Mouse (Mus musculus) right cerebral cortex, postnatal 10 days (tissue): ENCODE data around the gene Krtap19-3.

ENCODE experiments used
- DNase-seq, 2 experiments: peaks; one replicate each; pipeline ENCODE4 v3.0.0; 2021; ENCODE audit warnings: low spot score in 2 of 2

The Krtap19-3 gene

DNA sequence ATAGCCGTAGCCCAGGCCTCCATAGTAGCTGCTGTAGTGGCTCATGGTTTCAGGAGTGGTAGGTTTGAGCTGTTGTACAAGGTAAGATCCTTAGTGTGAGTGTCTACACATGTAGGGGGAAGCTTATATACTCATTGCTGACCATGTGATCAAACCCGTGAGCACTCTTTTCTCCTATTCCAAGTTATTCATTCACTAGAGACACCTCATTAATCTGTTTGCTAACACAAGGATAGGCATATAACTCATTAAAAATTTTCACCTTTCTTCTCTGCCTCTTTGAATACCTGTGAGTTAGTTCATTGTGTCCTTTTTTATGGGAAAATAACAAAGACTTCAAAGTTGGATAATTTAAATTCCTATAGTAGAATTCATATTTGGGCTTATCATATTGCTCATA is at the start of gene Krtap19-3:
Gene Krtap19-3, minus strand, starts transcription at position 101 of the 400 bp plus-strand sequence.
- no peak for DNase-seq

GRCm38 (mm10) chr16:88896357-88896756 is 18.5 kb upstream of the Krtap19-3 start, which contains the start of gene Krtap19-5:
Krtap19-5 (minus strand) TSS chr16:88896457.
- DNase-seq = no peak

DNA sequence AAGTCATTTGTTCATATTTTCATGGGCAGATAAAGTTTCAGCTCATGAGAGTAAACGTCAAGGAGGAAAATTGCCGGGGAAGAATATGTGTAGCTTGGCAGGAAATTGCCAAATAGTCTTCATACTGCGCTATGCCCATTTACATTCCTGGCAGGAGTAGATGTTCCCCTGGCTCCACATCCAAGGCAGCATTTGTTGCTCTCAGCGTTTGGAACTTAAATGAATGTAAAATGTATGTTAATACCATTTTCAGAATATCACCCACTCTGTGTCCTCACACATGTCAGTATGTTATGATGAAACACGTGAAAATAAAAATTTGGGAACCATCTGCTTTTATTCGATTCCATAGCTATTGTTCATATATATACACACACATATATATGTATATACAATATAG is 9.0 kb upstream of the Krtap19-3 start:
- peak in 1 of 2 experiments; percentile 21 for DNase-seq

DNA sequence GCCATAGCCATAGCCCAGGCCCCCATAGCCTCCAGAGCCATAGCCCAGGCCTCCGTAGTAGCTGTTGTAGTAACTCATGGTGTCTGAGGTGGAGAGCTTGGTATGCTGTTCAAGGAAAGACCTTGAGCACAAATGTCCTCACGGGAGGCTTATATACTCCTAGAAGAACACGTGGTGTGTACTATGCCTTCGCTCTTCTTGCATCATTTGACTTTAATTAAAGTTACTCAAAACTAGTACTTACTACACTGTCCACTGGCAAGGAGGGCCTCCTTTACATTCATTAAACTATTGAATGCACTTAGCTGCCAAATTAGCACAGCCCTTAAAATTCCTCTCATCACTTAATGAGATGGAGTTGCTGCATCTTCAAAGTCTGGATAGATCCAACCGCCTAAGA is 7.2 kb upstream of the Krtap19-3 start, which contains the start of gene Krtap19-4:
Gene Krtap19-4, minus strand, starts transcription at position 101 of the 400 bp plus-strand sequence.
- no peak for DNase-seq

DNA sequence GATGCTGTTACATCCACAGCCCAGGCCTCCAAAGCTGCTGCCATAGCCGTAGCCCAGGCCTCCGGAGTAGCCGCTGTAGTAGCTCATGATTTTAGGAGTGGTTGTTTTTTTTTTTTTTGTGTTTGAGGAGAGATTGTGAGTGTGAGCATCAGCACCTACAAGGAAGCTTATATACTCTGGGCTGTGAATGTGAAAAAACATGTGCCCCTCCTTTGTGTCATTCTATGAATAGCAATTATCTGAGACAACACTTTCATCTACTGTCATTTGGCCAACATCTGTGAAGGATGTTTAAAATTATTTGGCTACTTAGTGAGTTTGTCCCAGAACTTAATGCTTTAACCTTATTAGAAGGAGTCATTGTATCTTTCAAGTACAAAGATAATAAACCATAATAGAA is 3.7 kb downstream of the Krtap19-3 start, which contains the start of gene Krtap19-2:
Gene Krtap19-2, minus strand, starts transcription at position 101 of the 400 bp plus-strand sequence.
- no peak for DNase-seq

DNA sequence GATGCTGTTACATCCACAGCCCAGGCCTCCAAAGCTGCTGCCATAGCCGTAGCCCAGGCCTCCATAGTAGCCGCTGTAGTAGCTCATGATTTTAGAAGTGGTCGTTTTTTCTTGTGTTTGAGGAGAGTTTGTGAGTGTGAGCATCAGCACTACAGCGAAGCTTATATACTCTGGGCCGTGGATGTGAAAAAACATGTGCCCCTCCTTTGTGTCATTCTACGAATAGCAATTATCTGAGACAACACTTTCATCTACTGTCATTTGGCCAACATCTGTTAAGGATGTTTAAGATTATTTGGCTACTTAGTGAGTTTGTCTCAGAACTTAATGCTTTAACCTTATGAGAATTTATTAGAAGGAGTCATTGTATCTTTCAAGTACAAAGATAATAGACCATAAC is 8.5 kb downstream of the Krtap19-3 start, which contains the start of gene Krtap19-1:
Gene Krtap19-1, minus strand, starts transcription at position 101 of the 400 bp plus-strand sequence.
- DNase-seq = no peak

- DNase-seq = no peak
These were observed 12.9 kb downstream of the Krtap19-3 start for GRCm38 (mm10) chr16:88864887-88865407.

- no peak for DNase-seq
These were observed 26.4 kb downstream of the Krtap19-3 start for GRCm38 (mm10) chr16:88851450-88851849.

DNA sequence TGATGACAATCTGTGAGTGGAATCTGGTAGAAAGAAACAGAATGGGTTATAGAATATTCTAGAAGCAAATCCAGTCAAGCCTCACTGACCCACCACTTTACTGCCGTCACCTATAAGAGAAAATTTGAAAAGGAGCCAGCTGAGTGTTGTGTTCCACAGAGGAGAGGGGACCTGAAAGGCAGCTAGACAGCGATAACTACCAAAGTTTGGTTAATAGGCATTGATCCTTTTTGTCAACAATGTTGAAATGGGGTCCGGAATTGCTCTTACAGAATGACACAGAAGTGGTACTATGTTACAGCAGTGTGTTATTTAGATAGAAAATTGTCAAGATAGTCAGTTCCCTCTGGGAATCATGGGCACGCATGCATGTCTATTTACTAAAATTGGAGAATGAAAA is 29.3 kb downstream of the Krtap19-3 start:
- no peak for DNase-seq

- no peak for DNase-seq
These were observed 30.5 kb downstream of the Krtap19-3 start for GRCm38 (mm10) chr16:88847363-88847762.
